ENCODE assay signal across 9 mouse cellular contexts in genomic region chr11:8468161-8469091, GRCm38 (mm10).
DNase-seq lines count a peak whose midpoint lies in the region; ATAC-seq lines count a peak whose summit lies in the region.
"Had no signal": no experiment of that assay in that cellular context is flagged by ENCODE, and none has a peak within 500 bp of the region (broad histone marks: within the 10 kb centered on the region; RNA-seq: fewer than 3 reads in every experiment).

No protein-coding gene starts in this region.

- H3K27ac ChIP-seq in embryonic facial prominence, embryonic 15.5 days (replicated peaks), result peak overlapping the region; percentile 96
- H3K27ac ChIP-seq in limb, embryonic 12.5 days, result peak overlapping the region; percentile 95
- H3K27ac ChIP-seq in midbrain, embryonic 11.5 days (ENCODE audit: low read depth, low read length), result no peak overlapping the region
- peak overlapping the region; percentile 94 for H3K27ac ChIP-seq in stomach, embryonic 14.5 days (ENCODE audit: low read length)

- H3K4me2 ChIP-seq in embryonic facial prominence, embryonic 15.5 days (replicated peaks), result peak overlapping the region; percentile 71
- peak overlapping the region; percentile 75 for H3K4me2 ChIP-seq in limb, embryonic 12.5 days
- peak overlapping the region; percentile 85 for H3K4me2 ChIP-seq in midbrain, embryonic 11.5 days
- H3K4me2 ChIP-seq in stomach, embryonic 14.5 days (replicated peaks; ENCODE audit: low read depth, low read length), result peak overlapping the region; percentile 73

- ATAC-seq in embryonic facial prominence, embryonic 15.5 days (ENCODE audit: insufficient number of reproducible peaks, low FRiP score, low TSS enrichment, low read depth), result peak; percentile 88
- ATAC-seq in limb, embryonic 12.5 days (ENCODE audit: insufficient number of reproducible peaks, insufficient read depth, low FRiP score, low TSS enrichment, low read depth), result peak; percentile 84
- peak; percentile 89 for ATAC-seq in midbrain, embryonic 11.5 days (ENCODE audit: low FRiP score)
- peak; percentile 86 for ATAC-seq in stomach, embryonic 14.5 days (ENCODE audit: insufficient number of reproducible peaks, insufficient read depth, low FRiP score, low read depth)

- peak overlapping the region; percentile 46 for H3K9ac ChIP-seq in embryonic facial prominence, embryonic 15.5 days
- peak overlapping the region; percentile 63 for H3K9ac ChIP-seq in limb, embryonic 12.5 days (replicated peaks)
- peak overlapping the region; percentile 64 for H3K9ac ChIP-seq in midbrain, embryonic 11.5 days (ENCODE audit: low read length)
- H3K9ac ChIP-seq in stomach, embryonic 14.5 days (replicated peaks; ENCODE audit: low read depth, low read length), result peak overlapping the region; percentile 76

- H3K4me3 ChIP-seq in embryonic facial prominence, embryonic 15.5 days (replicated peaks), result peak overlapping the region; percentile 52
- H3K4me3 ChIP-seq in limb, embryonic 12.5 days (replicated peaks), result peak overlapping the region; percentile 44
- H3K4me3 ChIP-seq in midbrain, embryonic 11.5 days (ENCODE audit: low read depth, low read length), result peak overlapping the region; percentile 34
- H3K4me3 ChIP-seq in stomach, embryonic 14.5 days (ENCODE audit: low read depth, low read length), result peak overlapping the region; percentile 52
- H3K4me3 ChIP-seq: erythroblast, embryonic 14.5 days had no signal

- no peaks in the 10 kb centered on the region; the same call in 1 of the 2 replicates for H3K36me3 ChIP-seq in embryonic facial prominence, embryonic 15.5 days
- peaks cover 55% of the 10 kb centered on the region for H3K36me3 ChIP-seq in limb, embryonic 12.5 days
- H3K36me3 ChIP-seq in midbrain, embryonic 11.5 days (ENCODE audit: control insufficient read depth, insufficient read depth, low read length), result no peaks in the 10 kb centered on the region
- H3K36me3 ChIP-seq in stomach, embryonic 14.5 days (ENCODE audit: control insufficient read depth, insufficient read depth, low read length), result peaks cover 8% of the 10 kb centered on the region

- WGBS in embryonic facial prominence, embryonic 15.5 days, result under 1% methylated on average over 33 of the region's 33 CpGs
- WGBS in limb, embryonic 12.5 days, result 1% methylated on average over 33 of the region's 33 CpGs
- 1% methylated on average over 33 of the region's 33 CpGs for WGBS in midbrain, embryonic 11.5 days
- under 1% methylated on average over 33 of the region's 33 CpGs for WGBS in stomach, embryonic 14.5 days

- no peaks in the 10 kb centered on the region for H3K9me3 ChIP-seq in embryonic facial prominence, embryonic 15.5 days (replicated peaks)
- no peaks in the 10 kb centered on the region for H3K9me3 ChIP-seq in limb, embryonic 12.5 days
- H3K9me3 ChIP-seq in midbrain, embryonic 11.5 days (ENCODE audit: control insufficient read depth, low read length), result no peaks in the 10 kb centered on the region
- H3K9me3 ChIP-seq in stomach, embryonic 14.5 days (ENCODE audit: control insufficient read depth, low read depth, low read length), result no peaks in the 10 kb centered on the region

- peaks cover 54% of the 10 kb centered on the region for H3K4me1 ChIP-seq in embryonic facial prominence, embryonic 15.5 days
- H3K4me1 ChIP-seq in limb, embryonic 12.5 days (replicated peaks), result peaks cover 48% of the 10 kb centered on the region
- peaks cover 14% of the 10 kb centered on the region for H3K4me1 ChIP-seq in midbrain, embryonic 11.5 days (ENCODE audit: control insufficient read depth, insufficient read depth, low read length)
- H3K4me1 ChIP-seq in stomach, embryonic 14.5 days (ENCODE audit: control insufficient read depth, insufficient read depth, low read length), result peaks cover 40% of the 10 kb centered on the region

- H3K27me3 ChIP-seq in embryonic facial prominence, embryonic 15.5 days, result no peaks in the 10 kb centered on the region
- H3K27me3 ChIP-seq in limb, embryonic 12.5 days, result no peaks in the 10 kb centered on the region
- H3K27me3 ChIP-seq in midbrain, embryonic 11.5 days (ENCODE audit: control insufficient read depth, insufficient read depth, low read length), result 0 out of 2 replicates have a peak, but pooled peaks cover 2% of the 10 kb centered on the region
- H3K27me3 ChIP-seq in stomach, embryonic 14.5 days (ENCODE audit: control insufficient read depth, insufficient read depth, low read length), result no peaks in the 10 kb centered on the region

- peak; percentile 56 to 74 for DNase-seq in adrenal gland, postnatal 36 days
- peak; percentile 65 to 75 for DNase-seq in heart, adult 9 months (ENCODE audit: low spot score in 2 of 2)
- DNase-seq in kidney, adult 8-10 months, result peak; percentile 55 to 68
- peak; percentile 95 for DNase-seq in midbrain, embryonic 11.5 days (ENCODE audit: low spot score, missing footprints)
- DNase-seq in spleen, postnatal 4 days (ENCODE audit: low spot score in 2 of 2), result no peak

Comparison
In these comparisons a context has a peak if more than half of its experiments do, and no peak if none do; other contexts are left out.
1. DNase-seq: peak in adrenal gland, postnatal 36 days (2 of 2), heart, adult 9 months (2 of 2), kidney, adult 8-10 months (2 of 2) and midbrain, embryonic 11.5 days (single experiment); none in spleen, postnatal 4 days (0 of 2).
2. Peak in every context shown above with its lines, with median percentiles within 50 percentile points of each other: ATAC-seq, H3K4me2 ChIP-seq, H3K4me3 ChIP-seq and H3K9ac ChIP-seq.